Mouse (Mus musculus): ENCODE measurements at regions not wholly inside any gene's neighbourhood (a gene's known extent, or its start where the extent isn't known, plus 50 kb on each side); places are given as distances from the start of the nearest gene placed in this dataset.

GRCm38 (mm10) chr9:43659237-43659636 is 84.5 kb upstream of the Nectin1 start:
- no peaks in the 10 kb centered on the region for H3K9me3 ChIP-seq (ENCODE audit: control insufficient read depth, low read length)
- no peaks in the 10 kb centered on the region for H3K36me3 ChIP-seq (ENCODE audit: control insufficient read depth, insufficient read depth, low read length)
- no peaks in the 10 kb centered on the region for H3K27me3 ChIP-seq (ENCODE audit: control insufficient read depth, insufficient read depth, low read length)
- no peak for ATAC-seq (ENCODE audit: insufficient read depth, low FRiP score, low TSS enrichment)
- no peak overlapping the region for H3K27ac ChIP-seq (ENCODE audit: low read depth, low read length)
- H3K9ac ChIP-seq (ENCODE audit: low read length): no peak overlapping the region
- H3K4me2 ChIP-seq (ENCODE audit: low read depth): no peak overlapping the region
- WGBS: 67% methylated on average over 6 of the region's 6 CpGs
- H3K4me3 ChIP-seq (ENCODE audit: low read depth, low read length): no peak overlapping the region
- H3K4me1 ChIP-seq (ENCODE audit: control insufficient read depth, insufficient read depth, low read length): no peaks in the 10 kb centered on the region
- DNase-seq (ENCODE audit: low spot score): no peak

GRCm38 (mm10) chr9:43660151-43660550 is 83.6 kb upstream of the Nectin1 start:
- ATAC-seq (ENCODE audit: insufficient read depth, low FRiP score, low TSS enrichment): no peak
- DNase-seq (ENCODE audit: low spot score): no peak
- H3K4me1 ChIP-seq (ENCODE audit: control insufficient read depth, insufficient read depth, low read length): no peaks in the 10 kb centered on the region
- no peak overlapping the region for H3K27ac ChIP-seq (ENCODE audit: low read depth, low read length)
- H3K27me3 ChIP-seq (ENCODE audit: control insufficient read depth, insufficient read depth, low read length): no peaks in the 10 kb centered on the region
- H3K9me3 ChIP-seq (ENCODE audit: control insufficient read depth, low read length): no peaks in the 10 kb centered on the region
- H3K36me3 ChIP-seq (ENCODE audit: control insufficient read depth, insufficient read depth, low read length): no peaks in the 10 kb centered on the region
- no peak overlapping the region for H3K4me2 ChIP-seq (ENCODE audit: low read depth)
- H3K9ac ChIP-seq (ENCODE audit: low read length): no peak overlapping the region
- H3K4me3 ChIP-seq (ENCODE audit: low read depth, low read length): no peak overlapping the region
- WGBS: 80% methylated on average over 5 of the region's 5 CpGs

- DNase-seq (ENCODE audit: low spot score) (peak; percentile 46), ATAC-seq (ENCODE audit: insufficient read depth, low FRiP score, low TSS enrichment) (no peak)
- Histone ChIP-seq H3K9me3 (ENCODE audit: control insufficient read depth, low read length) (no peaks in the 10 kb centered on the region), H3K27ac (ENCODE audit: low read depth, low read length) (no peak overlapping the region), H3K27me3 (ENCODE audit: control insufficient read depth, insufficient read depth, low read length) (no peaks in the 10 kb centered on the region), H3K36me3 (ENCODE audit: control insufficient read depth, insufficient read depth, low read length) (no peaks in the 10 kb centered on the region), H3K9ac (ENCODE audit: low read length) (no peak overlapping the region), H3K4me3 (ENCODE audit: low read depth, low read length) (no peak overlapping the region), H3K4me2 (ENCODE audit: low read depth) (no peak overlapping the region), H3K4me1 (ENCODE audit: control insufficient read depth, insufficient read depth, low read length) (no peaks in the 10 kb centered on the region)
- WGBS: 51% methylated on average over 11 of the region's 11 CpGs
These were observed 82.8 kb upstream of the Nectin1 start for GRCm38 (mm10) chr9:43660896-43661563.

- ATAC-seq (ENCODE audit: insufficient read depth, low FRiP score, low TSS enrichment) (no peak), DNase-seq (ENCODE audit: low spot score) (no peak)
- Histone ChIP-seq H3K9ac (ENCODE audit: low read length) (no peak overlapping the region), H3K36me3 (ENCODE audit: control insufficient read depth, insufficient read depth, low read length) (no peaks in the 10 kb centered on the region), H3K4me3 (ENCODE audit: low read depth, low read length) (no peak overlapping the region), H3K4me2 (ENCODE audit: low read depth) (no peak overlapping the region), H3K27ac (ENCODE audit: low read depth, low read length) (no peak overlapping the region), H3K4me1 (ENCODE audit: control insufficient read depth, insufficient read depth, low read length) (no peaks in the 10 kb centered on the region), H3K27me3 (ENCODE audit: control insufficient read depth, insufficient read depth, low read length) (no peaks in the 10 kb centered on the region), H3K9me3 (ENCODE audit: control insufficient read depth, low read length) (no peaks in the 10 kb centered on the region)
- WGBS: 63% methylated on average over 6 of the region's 6 CpGs
These were observed 82.1 kb upstream of the Nectin1 start for GRCm38 (mm10) chr9:43661646-43662045.

DNA sequence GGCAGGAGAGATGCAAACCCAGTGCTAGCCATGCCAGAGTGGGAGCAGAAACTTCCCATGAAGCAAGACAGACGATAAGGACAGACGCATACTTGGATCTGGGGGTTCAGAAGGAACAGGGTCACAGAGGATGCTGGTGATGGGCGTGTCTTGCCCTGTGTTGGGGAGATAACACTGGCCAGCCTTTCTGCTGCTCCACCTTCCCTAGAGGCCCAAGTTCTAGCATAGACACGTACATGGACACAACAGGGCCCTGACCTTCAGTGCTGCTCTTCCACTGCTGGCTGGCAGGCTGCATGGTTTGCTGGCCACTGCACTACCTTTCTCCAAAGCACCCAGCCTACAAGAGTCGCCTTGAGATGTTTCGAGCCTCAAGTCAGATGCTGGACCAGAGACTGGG is 76.4 kb upstream of the Nectin1 start:
- Histone ChIP-seq H3K27ac (ENCODE audit: low read depth, low read length) (no peak overlapping the region), H3K4me2 (ENCODE audit: low read depth) (no peak overlapping the region), H3K4me1 (ENCODE audit: control insufficient read depth, insufficient read depth, low read length) (no peaks in the 10 kb centered on the region), H3K36me3 (ENCODE audit: control insufficient read depth, insufficient read depth, low read length) (no peaks in the 10 kb centered on the region), H3K9me3 (ENCODE audit: control insufficient read depth, low read length) (no peaks in the 10 kb centered on the region), H3K9ac (ENCODE audit: low read length) (no peak overlapping the region), H3K27me3 (ENCODE audit: control insufficient read depth, insufficient read depth, low read length) (no peaks in the 10 kb centered on the region), H3K4me3 (ENCODE audit: low read depth, low read length) (no peak overlapping the region)
- ATAC-seq (ENCODE audit: insufficient read depth, low FRiP score, low TSS enrichment) (no peak), DNase-seq (ENCODE audit: low spot score) (no peak)
- 87% methylated on average over 6 of the region's 6 CpGs for WGBS

GRCm38 (mm10) chr9:43667974-43668373 is 75.8 kb upstream of the Nectin1 start:
- H3K9me3 ChIP-seq (ENCODE audit: control insufficient read depth, low read length): no peaks in the 10 kb centered on the region
- H3K4me1 ChIP-seq (ENCODE audit: control insufficient read depth, insufficient read depth, low read length): no peaks in the 10 kb centered on the region
- H3K36me3 ChIP-seq (ENCODE audit: control insufficient read depth, insufficient read depth, low read length): no peaks in the 10 kb centered on the region
- H3K27ac ChIP-seq (ENCODE audit: low read depth, low read length): no peak overlapping the region
- no peak for ATAC-seq (ENCODE audit: insufficient read depth, low FRiP score, low TSS enrichment)
- no peak for DNase-seq (ENCODE audit: low spot score)
- H3K4me2 ChIP-seq (ENCODE audit: low read depth): no peak overlapping the region
- no peak overlapping the region for H3K4me3 ChIP-seq (ENCODE audit: low read depth, low read length)
- WGBS: 76% methylated on average over 4 of the region's 4 CpGs
- H3K9ac ChIP-seq (ENCODE audit: low read length): no peak overlapping the region
- no peaks in the 10 kb centered on the region for H3K27me3 ChIP-seq (ENCODE audit: control insufficient read depth, insufficient read depth, low read length)

DNA sequence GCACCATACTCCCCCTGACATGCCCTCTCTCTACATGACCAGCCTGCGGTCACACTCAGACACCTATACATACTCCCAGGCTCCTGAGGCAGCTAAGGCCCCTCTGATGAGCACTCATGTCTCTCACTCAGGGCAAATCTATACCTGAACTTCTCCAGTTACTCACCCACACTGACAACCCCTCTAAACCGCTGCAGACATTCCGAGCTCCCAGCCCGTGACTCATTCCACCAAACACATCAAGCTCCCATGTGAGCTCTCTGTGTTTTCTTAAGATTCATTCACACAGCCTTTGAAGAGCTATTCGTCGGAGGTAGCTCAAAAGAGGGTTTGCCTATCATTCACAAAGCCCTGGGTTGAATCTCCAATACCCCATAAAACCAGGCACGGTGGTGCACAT is 75.1 kb upstream of the Nectin1 start:
- ATAC-seq (ENCODE audit: insufficient read depth, low FRiP score, low TSS enrichment): no peak
- Histone ChIP-seq H3K4me1 (ENCODE audit: control insufficient read depth, insufficient read depth, low read length) (no peaks in the 10 kb centered on the region), H3K9me3 (ENCODE audit: control insufficient read depth, low read length) (no peaks in the 10 kb centered on the region), H3K27me3 (ENCODE audit: control insufficient read depth, insufficient read depth, low read length) (no peaks in the 10 kb centered on the region), H3K27ac (ENCODE audit: low read depth, low read length) (no peak overlapping the region), H3K36me3 (ENCODE audit: control insufficient read depth, insufficient read depth, low read length) (no peaks in the 10 kb centered on the region), H3K4me3 (ENCODE audit: low read depth, low read length) (no peak overlapping the region), H3K9ac (ENCODE audit: low read length) (no peak overlapping the region), H3K4me2 (ENCODE audit: low read depth) (no peak overlapping the region)
- WGBS: 76% methylated on average over 7 of the region's 7 CpGs
- DNase-seq (ENCODE audit: low spot score): no peak

GRCm38 (mm10) chr9:43670563-43670962 is 73.2 kb upstream of the Nectin1 start:
- Histone ChIP-seq H3K9me3 (ENCODE audit: control insufficient read depth, low read length) (no peaks in the 10 kb centered on the region), H3K36me3 (ENCODE audit: control insufficient read depth, insufficient read depth, low read length) (no peaks in the 10 kb centered on the region), H3K4me1 (ENCODE audit: control insufficient read depth, insufficient read depth, low read length) (no peaks in the 10 kb centered on the region), H3K27me3 (ENCODE audit: control insufficient read depth, insufficient read depth, low read length) (no peaks in the 10 kb centered on the region), H3K4me2 (ENCODE audit: low read depth) (no peak overlapping the region), H3K27ac (ENCODE audit: low read depth, low read length) (no peak overlapping the region), H3K4me3 (ENCODE audit: low read depth, low read length) (no peak overlapping the region), H3K9ac (ENCODE audit: low read length) (no peak overlapping the region)
- ATAC-seq (ENCODE audit: insufficient read depth, low FRiP score, low TSS enrichment): no peak
- WGBS: 81% methylated on average over 5 of the region's 5 CpGs
- no peak for DNase-seq (ENCODE audit: low spot score)

GRCm38 (mm10) chr9:43673171-43673680 is 70.6 kb upstream of the Nectin1 start:
- DNase-seq (ENCODE audit: low spot score) (no peak), ATAC-seq (ENCODE audit: insufficient read depth, low FRiP score, low TSS enrichment) (no peak)
- H3K4me3 ChIP-seq (ENCODE audit: low read depth, low read length): no peak overlapping the region
- H3K9ac ChIP-seq (ENCODE audit: low read length): no peak overlapping the region
- no peaks in the 10 kb centered on the region for H3K9me3 ChIP-seq (ENCODE audit: control insufficient read depth, low read length)
- no peak overlapping the region for H3K4me2 ChIP-seq (ENCODE audit: low read depth)
- H3K36me3 ChIP-seq (ENCODE audit: control insufficient read depth, insufficient read depth, low read length): no peaks in the 10 kb centered on the region
- no peak overlapping the region for H3K27ac ChIP-seq (ENCODE audit: low read depth, low read length)
- no peaks in the 10 kb centered on the region for H3K4me1 ChIP-seq (ENCODE audit: control insufficient read depth, insufficient read depth, low read length)
- 41% methylated on average over 4 of the region's 4 CpGs for WGBS
- no peaks in the 10 kb centered on the region for H3K27me3 ChIP-seq (ENCODE audit: control insufficient read depth, insufficient read depth, low read length)
